Mouse (Mus musculus) intestine, embryonic 15.5 days (tissue): ENCODE data around the gene Cdk6. TPM values are rescaled to one million over a fixed set of nuclear protein-coding genes. Genes with fewer than 3 reads are reported as not detected.
"Not testable (repeated sequence)": the region's sequence is repeated elsewhere in the genome, so short reads cannot be mapped to it uniquely, and the experiment has no call there.

Experiments used
- ATAC-seq: fragments of 200-750 bp; cut with Nextera tagmentation; 2 replicates; pipeline ENCODE4 v1.8.0; 2017; ENCODE audit warnings: moderate TSS enrichment, moderate library complexity
- H3K27ac ChIP-seq: fragments of 300-500 bp; sonication (generic); 2 replicates; pipeline ENCODE4 v1.5.1; 2015; ENCODE audit warnings: mild to moderate bottlenecking, inconsistent platforms
- H3K27me3 ChIP-seq: fragments of 300-500 bp; sonication (generic); replicated peaks from 2 replicates; pipeline ENCODE4 v1.6.1; 2015; ENCODE audit warnings: inconsistent platforms
- H3K36me3 ChIP-seq: fragments of 300-500 bp; sonication (generic); 2 replicates; pipeline ENCODE4 v1.6.1; 2015; ENCODE audit warnings: inconsistent platforms
- H3K4me1 ChIP-seq: fragments of 300-500 bp; sonication (generic); replicated peaks from 2 replicates; pipeline ENCODE4 v1.6.1; 2015; ENCODE audit warnings: inconsistent platforms
- H3K4me2 ChIP-seq: fragments of 300-500 bp; sonication (generic); replicated peaks from 2 replicates; pipeline ENCODE4 v1.6.1; 2015; ENCODE audit warnings: mild to moderate bottlenecking, inconsistent platforms
- H3K4me3 ChIP-seq: fragments of 300-500 bp; sonication (generic); replicated peaks from 2 replicates; pipeline ENCODE4 v1.5.1; 2015; ENCODE audit warnings: inconsistent platforms
- H3K9ac ChIP-seq: fragments of 300-500 bp; sonication (generic); 2 replicates; pipeline ENCODE4 v1.6.1; 2015; ENCODE audit warnings: inconsistent platforms
- H3K9me3 ChIP-seq: fragments of 300-500 bp; sonication (generic); 2 replicates; pipeline ENCODE4 v1.6.1; 2016; ENCODE audit warnings: inconsistent platforms
- WGBS: fragments of 180-500 bp; shearing (Covaris S2); methylation state at CpG from one replicate; pipeline ENCODE4 v1.1.7; 2015; 5-methylcytosine and 5-hydroxymethylcytosine counted together
- polyA plus RNA-seq: library from polyadenylated mRNA; unstranded; fragments of >200 nt; fragmentation: Nextera tagmentation; extraction: Ambion mirVana; gene quantifications from 2 replicates; pipeline ENCODE4 v1.2.1, GENCODE M21; 2015

Cdk6 gene
- polyA plus RNA-seq, 1 experiment from 2014 or later = 30.1 TPM

DNA sequence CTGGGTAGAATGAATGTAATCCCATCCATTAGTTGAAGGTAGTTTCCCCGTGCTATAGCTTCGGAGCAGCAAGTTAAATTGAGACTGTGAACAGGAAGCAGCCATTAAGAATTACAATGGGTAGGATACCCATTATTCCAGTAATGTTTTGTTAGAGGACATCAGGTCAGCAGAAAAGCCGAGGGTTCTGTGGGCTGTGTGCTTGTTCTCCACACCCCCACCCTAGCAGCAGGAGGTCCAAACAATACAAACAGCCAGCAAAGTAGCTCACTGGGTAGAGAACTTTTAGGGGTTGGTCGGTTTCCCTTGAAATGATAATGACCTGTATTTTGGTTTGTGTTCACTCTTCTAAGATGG lies 45.4 kb downstream of the Cdk6 start:
- 0 out of 2 replicates have a peak, but pooled peaks cover 3% of the 10 kb centered on the region for H3K4me1 ChIP-seq
- no peaks in the 10 kb centered on the region for H3K9me3 ChIP-seq
- no peak overlapping the region for H3K9ac ChIP-seq
- H3K4me2 ChIP-seq = no peak overlapping the region
- no peaks in the 10 kb centered on the region for H3K27me3 ChIP-seq
- ATAC-seq = no peak
- no peak overlapping the region for H3K27ac ChIP-seq
- 28% methylated on average over 4 of the region's 4 CpGs for WGBS
- no peaks in the 10 kb centered on the region for H3K36me3 ChIP-seq
- H3K4me3 ChIP-seq = no peak overlapping the region

DNA sequence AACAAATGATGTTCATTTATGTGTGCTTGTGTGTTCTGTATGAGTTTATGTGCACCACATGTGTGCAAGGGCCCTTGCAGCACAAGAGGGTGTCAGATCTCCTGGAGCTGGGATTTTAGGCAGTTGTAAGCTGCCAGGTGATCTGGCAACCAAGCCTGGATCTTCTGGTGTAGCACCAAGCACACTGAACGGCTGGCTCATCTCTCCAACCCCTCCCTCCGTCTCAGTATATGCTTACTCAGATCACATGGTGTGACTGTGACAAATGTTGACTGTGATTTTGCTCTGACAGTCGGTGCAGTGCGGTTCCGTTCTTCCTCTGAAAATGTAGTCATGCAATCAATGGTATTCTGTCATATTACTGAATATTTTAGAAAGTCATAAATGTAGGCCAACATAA lies 45.9 kb downstream of the Cdk6 start:
- Histone ChIP-seq H3K36me3 (no peaks in the 10 kb centered on the region), H3K27me3 (no peaks in the 10 kb centered on the region), H3K4me1 (0 out of 2 replicates have a peak, but pooled peaks cover 3% of the 10 kb centered on the region), H3K9ac (no peak overlapping the region), H3K4me3 (no peak overlapping the region), H3K27ac (no peak overlapping the region), H3K9me3 (no peaks in the 10 kb centered on the region), H3K4me2 (no peak overlapping the region)
- 56% methylated on average over 5 of the region's 5 CpGs for WGBS
- no peak for ATAC-seq

DNA sequence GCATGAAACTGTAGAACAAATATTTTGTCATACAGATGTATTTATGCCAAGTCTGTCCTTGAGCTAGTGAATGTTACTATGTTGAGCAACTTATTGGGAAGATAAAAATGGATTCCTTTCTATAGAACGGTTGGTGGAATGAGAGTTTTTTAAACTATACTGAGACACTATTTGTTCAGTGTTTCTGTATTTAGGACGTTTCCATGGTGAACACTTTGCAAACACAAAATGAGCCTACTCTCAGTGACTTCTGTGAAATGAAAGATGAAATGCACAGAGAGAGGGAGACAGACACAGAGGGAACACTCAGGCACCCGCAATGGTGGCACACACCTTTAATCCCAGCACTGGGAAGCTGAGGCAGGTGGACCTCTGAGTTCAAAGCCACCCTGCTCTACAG lies 51.6 kb downstream of the Cdk6 start:
- no peaks in the 10 kb centered on the region for H3K4me1 ChIP-seq
- WGBS = 72% methylated on average over 3 of the region's 3 CpGs
- no peaks in the 10 kb centered on the region for H3K27me3 ChIP-seq
- H3K9ac ChIP-seq = no peak overlapping the region
- H3K27ac ChIP-seq = no peak overlapping the region
- ATAC-seq = no peak
- H3K9me3 ChIP-seq = no peaks in the 10 kb centered on the region
- H3K4me2 ChIP-seq = no peak overlapping the region
- no peak overlapping the region for H3K4me3 ChIP-seq
- H3K36me3 ChIP-seq = no peaks in the 10 kb centered on the region

DNA sequence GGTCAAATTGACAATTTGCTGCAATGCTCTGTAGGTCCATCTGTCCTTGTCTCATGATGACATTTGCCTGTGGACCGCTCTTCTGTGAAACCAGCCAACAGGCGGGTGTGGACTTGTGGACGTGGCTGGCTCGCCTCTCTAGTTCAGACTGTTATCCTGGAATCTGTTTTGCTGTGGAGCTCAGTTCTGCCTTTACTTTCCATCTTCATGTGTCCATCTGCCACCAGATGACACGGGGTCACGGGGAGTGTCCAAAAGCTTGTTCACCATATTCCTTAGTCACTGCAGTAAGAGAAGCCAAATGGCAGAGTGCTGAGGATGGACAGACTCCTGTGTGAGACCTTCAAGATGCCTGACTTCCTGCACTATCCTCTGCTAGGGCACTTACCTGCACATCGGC lies 52.9 kb downstream of the Cdk6 start:
- Histone ChIP-seq H3K9ac (no peak overlapping the region), H3K4me1 (no peaks in the 10 kb centered on the region), H3K36me3 (no peaks in the 10 kb centered on the region), H3K4me3 (no peak overlapping the region), H3K4me2 (no peak overlapping the region), H3K27ac (no peak overlapping the region), H3K27me3 (no peaks in the 10 kb centered on the region), H3K9me3 (no peaks in the 10 kb centered on the region)
- 91% methylated on average over 7 of the region's 7 CpGs for WGBS
- no peak for ATAC-seq

DNA sequence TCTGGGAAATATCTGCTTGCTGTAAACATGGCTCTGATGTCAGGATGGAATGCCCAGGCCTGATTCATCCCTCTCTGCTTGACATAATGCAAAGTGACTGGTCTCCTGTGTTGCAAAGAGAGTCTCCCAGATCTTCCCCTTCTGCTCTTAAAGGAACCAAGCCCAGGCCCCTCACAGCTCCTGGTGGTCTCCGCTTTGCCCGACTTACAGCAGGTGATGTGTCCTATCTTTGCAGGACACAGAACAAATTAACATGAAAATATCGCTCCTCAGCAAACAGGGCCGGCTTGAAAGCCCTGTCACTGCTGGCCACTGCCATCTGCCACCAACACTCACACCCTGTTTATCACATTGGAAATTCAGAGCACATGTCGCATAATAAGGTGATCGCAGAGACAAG lies 53.7 kb downstream of the Cdk6 start:
- Histone ChIP-seq H3K27me3 (no peaks in the 10 kb centered on the region), H3K36me3 (no peaks in the 10 kb centered on the region), H3K9me3 (no peaks in the 10 kb centered on the region), H3K9ac (no peak overlapping the region), H3K27ac (no peak overlapping the region), H3K4me3 (no peak overlapping the region), H3K4me1 (no peaks in the 10 kb centered on the region), H3K4me2 (no peak overlapping the region)
- no peak for ATAC-seq
- 82% methylated on average over 6 of the region's 6 CpGs for WGBS

DNA sequence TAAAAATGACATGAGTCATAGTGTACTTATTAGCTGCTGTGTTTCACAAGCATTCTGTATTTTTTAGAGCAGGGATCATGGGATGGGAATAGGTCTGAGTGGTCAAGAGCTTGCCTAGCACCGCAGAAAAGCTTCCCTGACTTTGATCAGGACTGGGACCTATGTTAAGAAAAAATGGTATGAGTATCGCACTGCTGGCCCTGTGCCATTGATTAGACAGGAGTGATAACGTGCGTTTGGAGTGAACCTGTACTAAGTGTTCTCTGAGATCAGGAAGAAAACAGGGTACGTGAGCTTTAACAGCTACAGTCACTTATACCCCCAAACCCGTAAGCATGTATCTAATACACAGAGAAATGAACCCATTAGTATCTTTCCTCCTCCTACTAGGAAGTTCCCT lies 54.9 kb downstream of the Cdk6 start:
- Histone ChIP-seq H3K4me1 (no peaks in the 10 kb centered on the region), H3K9me3 (no peaks in the 10 kb centered on the region), H3K36me3 (no peaks in the 10 kb centered on the region), H3K27ac (no peak overlapping the region), H3K4me2 (no peak overlapping the region), H3K4me3 (no peak overlapping the region), H3K27me3 (no peaks in the 10 kb centered on the region), H3K9ac (no peak overlapping the region)
- WGBS = 79% methylated on average over 6 of the region's 6 CpGs
- no peak for ATAC-seq

DNA sequence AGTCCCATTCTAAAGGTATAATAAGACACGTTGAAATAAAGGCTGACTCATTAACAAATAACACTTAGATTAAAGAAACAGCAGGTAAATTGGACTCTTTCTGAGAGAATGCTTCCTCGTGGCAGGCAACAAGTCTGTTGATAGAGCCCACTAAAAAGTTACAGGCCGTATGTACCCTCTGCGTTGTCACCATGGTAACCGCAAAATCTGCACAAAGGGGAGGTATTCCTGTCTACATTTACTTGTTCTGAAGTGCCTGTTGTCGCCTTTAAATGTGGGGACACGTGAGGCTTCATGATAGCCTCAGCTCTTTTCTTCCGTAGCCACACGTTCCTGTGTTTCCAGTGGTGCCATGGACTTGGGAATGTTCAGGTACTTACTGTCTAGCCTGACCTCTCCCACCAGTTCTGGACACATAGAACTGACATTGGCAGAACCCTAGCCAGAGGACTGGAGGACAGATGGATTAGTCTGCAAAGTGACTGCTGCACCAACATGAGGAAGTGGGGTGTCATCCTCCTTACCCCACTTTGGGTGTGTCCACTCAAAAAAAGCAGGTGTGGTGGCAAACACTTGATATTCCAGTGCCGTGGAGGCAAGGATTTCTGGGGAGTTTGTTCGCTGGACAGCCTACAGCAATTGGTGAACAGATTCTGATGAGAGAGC lies 55.8 kb downstream of the Cdk6 start:
- H3K4me1 ChIP-seq = no peaks in the 10 kb centered on the region
- no peak for ATAC-seq
- no peak overlapping the region for H3K4me2 ChIP-seq
- H3K36me3 ChIP-seq = no peaks in the 10 kb centered on the region
- 89% methylated on average over 11 of the region's 11 CpGs for WGBS
- H3K27ac ChIP-seq = no peak overlapping the region
- H3K9ac ChIP-seq = no peak overlapping the region
- H3K4me3 ChIP-seq = no peak overlapping the region
- no peaks in the 10 kb centered on the region for H3K9me3 ChIP-seq
- no peaks in the 10 kb centered on the region for H3K27me3 ChIP-seq

DNA sequence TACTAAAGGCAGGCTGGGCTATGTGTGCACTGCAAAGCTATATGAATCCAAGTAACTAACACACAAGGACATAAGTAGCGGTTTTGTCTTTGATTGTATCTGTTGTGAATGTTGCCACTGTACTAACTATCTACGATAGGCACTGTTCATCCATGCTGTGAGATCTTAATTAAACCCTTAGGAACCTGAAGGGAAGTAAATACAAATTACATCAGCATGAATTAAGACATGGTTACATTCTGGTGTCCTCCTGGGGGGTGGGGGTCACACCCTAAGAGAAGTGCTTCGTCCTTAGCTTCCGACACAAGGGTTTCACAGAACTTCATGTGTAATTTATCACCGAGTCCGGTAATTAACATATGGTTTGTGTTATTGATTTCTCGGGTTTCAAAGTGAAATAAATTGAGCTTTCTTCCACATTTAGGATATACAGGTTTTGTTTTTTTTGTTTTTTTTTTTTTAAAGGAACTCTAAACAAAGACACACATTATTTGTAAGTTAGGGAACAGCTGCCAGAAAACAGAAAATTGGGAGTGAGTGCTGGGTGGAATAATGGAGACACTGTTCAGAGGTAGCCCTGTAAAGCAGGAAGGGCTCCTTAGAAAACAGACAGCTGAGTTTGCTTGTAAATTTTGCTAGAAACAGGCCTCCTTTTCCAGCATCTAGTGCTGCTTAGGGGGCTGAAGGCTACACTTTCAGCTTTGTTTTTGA lies 58.7 kb downstream of the Cdk6 start:
- Histone ChIP-seq H3K27me3 (no peaks in the 10 kb centered on the region), H3K27ac (no peak overlapping the region), H3K4me3 (no peak overlapping the region), H3K4me2 (no peak overlapping the region), H3K9me3 (no peaks in the 10 kb centered on the region), H3K9ac (no peak overlapping the region), H3K36me3 (no peaks in the 10 kb centered on the region), H3K4me1 (no peaks in the 10 kb centered on the region)
- ATAC-seq = no peak
- WGBS = 82% methylated on average over 7 of the region's 7 CpGs

DNA sequence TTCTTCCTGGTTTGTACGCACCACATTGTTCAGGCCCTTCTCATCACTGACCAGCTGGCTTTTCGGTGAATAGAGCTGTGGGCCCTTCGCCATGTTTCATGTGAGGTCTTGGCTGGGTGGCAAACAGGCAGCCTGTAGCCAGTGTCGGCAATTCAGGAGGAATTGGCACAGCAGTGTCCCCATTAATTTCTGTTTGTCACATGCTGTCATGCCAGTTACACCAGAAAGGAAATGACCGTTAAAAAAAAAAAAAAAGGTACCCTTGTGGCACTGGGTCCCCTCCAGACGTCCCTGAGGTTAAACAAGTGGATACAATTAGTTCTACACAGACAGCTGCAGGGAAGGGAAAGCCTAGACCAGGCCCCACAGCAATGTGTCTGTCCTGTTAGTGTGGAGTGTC lies 63.8 kb downstream of the Cdk6 start:
- H3K27ac ChIP-seq = no peak overlapping the region
- no peaks in the 10 kb centered on the region for H3K36me3 ChIP-seq
- 69% methylated on average over 6 of the region's 6 CpGs for WGBS
- no peak overlapping the region for H3K4me2 ChIP-seq
- no peaks in the 10 kb centered on the region for H3K4me1 ChIP-seq
- no peak overlapping the region for H3K4me3 ChIP-seq
- no peaks in the 10 kb centered on the region for H3K27me3 ChIP-seq
- H3K9me3 ChIP-seq = no peaks in the 10 kb centered on the region
- H3K9ac ChIP-seq = no peak overlapping the region
- no peak for ATAC-seq

DNA sequence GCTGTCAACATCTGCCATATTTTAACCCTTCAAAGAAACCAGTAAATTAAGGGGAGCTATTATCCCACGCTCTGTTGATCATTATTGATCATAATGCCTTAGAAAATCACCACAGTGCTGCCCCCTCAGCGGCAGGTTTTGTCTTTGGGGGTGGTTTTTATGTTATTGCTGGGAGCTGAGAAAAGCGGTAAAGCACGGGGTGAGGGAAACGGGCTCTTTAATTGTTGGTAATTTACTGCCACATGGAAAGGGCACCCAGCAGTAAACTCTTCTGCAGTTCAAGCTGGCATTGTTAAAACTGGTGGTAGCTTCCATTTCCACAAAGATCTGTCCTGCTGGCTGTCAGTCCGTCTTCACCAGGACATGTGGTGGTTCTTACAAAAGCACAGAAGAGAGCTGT lies 64.2 kb downstream of the Cdk6 start:
- H3K9me3 ChIP-seq = no peaks in the 10 kb centered on the region
- 66% methylated on average over 6 of the region's 6 CpGs for WGBS

DNA sequence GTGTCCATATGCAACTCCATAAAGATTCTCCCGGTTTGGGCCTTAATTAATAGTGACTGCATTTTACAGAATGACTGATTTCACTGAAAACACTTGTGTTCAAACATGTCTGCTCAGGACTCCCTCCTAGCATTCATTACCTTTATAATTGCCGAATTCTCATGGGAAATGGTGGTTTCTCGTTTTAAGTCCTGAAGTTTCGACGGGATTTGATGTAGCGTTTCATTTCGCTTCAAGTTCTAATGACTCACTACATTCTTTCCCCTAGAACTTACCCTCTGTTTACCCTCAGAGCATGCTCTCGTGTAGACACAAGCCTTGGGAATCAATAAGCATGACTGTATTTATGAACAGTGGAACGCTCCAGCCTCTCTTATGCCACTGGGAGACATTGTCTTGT lies 66.6 kb downstream of the Cdk6 start:
- Histone ChIP-seq H3K27ac (no peak overlapping the region), H3K9me3 (no peaks in the 10 kb centered on the region), H3K4me3 (no peak overlapping the region), H3K4me1 (no peaks in the 10 kb centered on the region), H3K27me3 (no peaks in the 10 kb centered on the region), H3K9ac (no peak overlapping the region), H3K4me2 (no peak overlapping the region), H3K36me3 (no peaks in the 10 kb centered on the region)
- WGBS = 69% methylated on average over 9 of the region's 9 CpGs
- no peak for ATAC-seq

More for the DNA sequence above, 64.2 kb downstream of the Cdk6 start:
- Histone ChIP-seq H3K4me1 (no peaks in the 10 kb centered on the region), H3K36me3 (no peaks in the 10 kb centered on the region), H3K27me3 (no peaks in the 10 kb centered on the region), H3K27ac (no peak overlapping the region), H3K4me3 (no peak overlapping the region), H3K4me2 (no peak overlapping the region), H3K9ac (no peak overlapping the region)
- ATAC-seq = no peak

DNA sequence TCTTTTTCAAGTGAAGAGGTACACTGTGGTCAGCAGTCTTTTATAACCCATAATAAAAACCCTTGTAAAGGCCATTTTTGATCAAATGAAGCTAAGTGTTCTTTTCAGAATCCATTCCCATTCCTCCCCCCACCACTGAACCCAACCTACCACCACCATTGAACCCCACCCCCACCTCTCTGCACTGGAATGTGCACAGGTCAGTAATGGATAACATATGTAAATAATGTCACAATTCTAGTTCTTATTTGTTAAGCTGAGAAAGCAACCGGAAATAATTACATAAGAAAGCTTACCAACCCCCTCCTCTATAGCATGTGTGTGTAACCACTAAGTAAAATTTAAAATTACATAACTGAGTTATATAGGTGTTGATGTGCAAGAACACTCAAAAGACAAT lies 76.9 kb downstream of the Cdk6 start:
- not testable (repeated sequence) for H3K4me1 ChIP-seq, H3K27me3 ChIP-seq, H3K9me3 ChIP-seq, H3K27ac ChIP-seq, H3K9ac ChIP-seq, H3K4me3 ChIP-seq, H3K4me2 ChIP-seq, H3K36me3 ChIP-seq
- peak; percentile 69; the same call in 1 of the 2 replicates for ATAC-seq
- WGBS = 67% methylated on average over 1 of the region's 1 CpGs
